ENCODE assay signal across 28 mouse cellular contexts in genomic region chr2:68892476-68892875, GRCm38 (mm10).
"Had no signal": no experiment of that assay in that cellular context is flagged by ENCODE, and none has a peak within 500 bp of the region (broad histone marks: within the 10 kb centered on the region; RNA-seq: fewer than 3 reads in every experiment).

No protein-coding gene starts in this region.

- DNase-seq: cerebellum, adult 2 months; cerebellum, adult 8-10 months; cerebellum, adult 9-10 months; cerebellum, adult 9-11 months; cerebellum, postnatal 10 days; cerebellum, postnatal 14 days; cerebellum, postnatal 25 days; cerebellum, postnatal 36 days; embryo, embryonic 11 days; forebrain, postnatal 0 days; gastrocnemius, adult 2 months; gastrocnemius, postnatal 10 days; gastrocnemius, postnatal 14 days; gastrocnemius, postnatal 25 days; gastrocnemius, postnatal 36 days; heart, adult 18-20 months; heart, adult 2 months had no signal

- H3K9ac ChIP-seq: embryonic facial prominence, embryonic 12.5 days; embryonic facial prominence, embryonic 13.5 days; embryonic facial prominence, embryonic 15.5 days; forebrain, embryonic 12.5 days; forebrain, embryonic 13.5 days; forebrain, embryonic 15.5 days; forebrain, postnatal 0 days had no signal

- ATAC-seq: forebrain, embryonic 13.5 days; forebrain, embryonic 14.5 days; forebrain, embryonic 15.5 days; forebrain, embryonic 16.5 days; forebrain, postnatal 0 days had no signal

- H3K4me2 ChIP-seq: embryonic facial prominence, embryonic 12.5 days; embryonic facial prominence, embryonic 13.5 days; embryonic facial prominence, embryonic 15.5 days; forebrain, embryonic 12.5 days; forebrain, embryonic 13.5 days; forebrain, embryonic 15.5 days had no signal

- H3K4me3 ChIP-seq: embryonic facial prominence, embryonic 10.5 days; embryonic facial prominence, embryonic 12.5 days; embryonic facial prominence, embryonic 13.5 days; embryonic facial prominence, embryonic 15.5 days; erythroblast, embryonic 14.5 days; forebrain, embryonic 10.5 days; forebrain, embryonic 12.5 days; forebrain, embryonic 13.5 days; forebrain, embryonic 15.5 days; gastrocnemius, adult 2 months; heart, adult 2 months had no signal

- H3K4me1 ChIP-seq: embryonic facial prominence, embryonic 15.5 days; forebrain, embryonic 12.5 days had no signal

- H3K36me3 ChIP-seq: embryonic facial prominence, embryonic 10.5 days; embryonic facial prominence, embryonic 12.5 days; embryonic facial prominence, embryonic 13.5 days; embryonic facial prominence, embryonic 15.5 days; forebrain, embryonic 10.5 days; forebrain, embryonic 12.5 days; forebrain, embryonic 15.5 days had no signal

- H3K27ac ChIP-seq: embryonic facial prominence, embryonic 10.5 days; embryonic facial prominence, embryonic 12.5 days; embryonic facial prominence, embryonic 13.5 days; embryonic facial prominence, embryonic 15.5 days; forebrain, embryonic 10.5 days; forebrain, embryonic 12.5 days; forebrain, embryonic 13.5 days; forebrain, embryonic 15.5 days; gastrocnemius, adult 2 months; heart, adult 2 months had no signal

- H3K27me3 ChIP-seq: embryonic facial prominence, embryonic 12.5 days; embryonic facial prominence, embryonic 13.5 days; embryonic facial prominence, embryonic 15.5 days; forebrain, embryonic 12.5 days; forebrain, embryonic 13.5 days; forebrain, embryonic 15.5 days had no signal

- H3K9me3 ChIP-seq: embryonic facial prominence, embryonic 10.5 days; embryonic facial prominence, embryonic 12.5 days; embryonic facial prominence, embryonic 13.5 days; embryonic facial prominence, embryonic 15.5 days; forebrain, embryonic 10.5 days; forebrain, embryonic 12.5 days; forebrain, embryonic 13.5 days; forebrain, embryonic 15.5 days had no signal
